Comparison of ENCODE assay signal across 12 mouse cellular contexts in the genomic region with DNA sequence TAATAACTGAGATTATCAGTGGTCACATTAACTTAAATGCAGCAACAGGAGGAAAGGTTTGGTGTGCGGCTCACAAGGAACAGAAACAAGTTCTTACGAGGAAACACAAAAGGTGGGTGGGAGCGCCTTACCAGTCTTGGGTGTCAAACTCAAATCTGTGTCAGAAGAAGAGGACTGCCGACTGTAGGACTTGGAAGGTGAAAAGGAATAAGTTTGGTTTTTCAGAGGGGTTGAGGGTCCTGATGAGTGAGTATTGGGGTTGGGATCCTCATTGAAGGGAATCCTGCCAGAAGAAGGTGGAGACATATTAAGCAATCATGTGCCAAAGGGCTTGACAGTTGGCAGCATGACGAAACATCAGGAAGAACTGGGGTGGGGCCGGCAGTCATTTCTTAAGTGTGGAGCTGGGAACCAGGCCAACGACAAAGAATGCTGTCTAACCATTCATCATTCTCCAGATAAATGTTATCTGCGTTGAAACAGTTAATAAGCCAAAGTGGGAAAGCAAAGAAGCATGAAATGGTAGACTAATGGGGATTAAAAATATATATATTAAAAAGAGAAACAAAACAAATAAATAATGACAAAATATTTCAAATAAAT. TPM values are rescaled to one million over a fixed set of nuclear protein-coding genes. Genes with fewer than 3 reads are reported as not detected.
DNase-seq lines count a peak whose midpoint lies in the region; ATAC-seq lines count a peak whose summit lies in the region.
"Had no signal": no experiment of that assay in that cellular context is flagged by ENCODE, and none has a peak within 500 bp of the region (broad histone marks: within the 10 kb centered on the region; RNA-seq: fewer than 3 reads in every experiment).

No protein-coding gene starts in this region.

- H3K9me3 ChIP-seq in kidney, embryonic 15.5 days (replicated peaks) = no peaks in the 10 kb centered on the region
- H3K9me3 ChIP-seq in midbrain, embryonic 16.5 days (replicated peaks; ENCODE audit: control insufficient read depth, low read length, poor library complexity, severe bottlenecking) = no peaks in the 10 kb centered on the region
- H3K9me3 ChIP-seq: embryonic facial prominence, embryonic 13.5 days; G1E had no signal

- peaks cover 57% of the 10 kb centered on the region for H3K36me3 ChIP-seq in kidney, embryonic 15.5 days
- H3K36me3 ChIP-seq in macrophage (ENCODE audit: inconsistent target) = no peaks in the 10 kb centered on the region; the same call in 1 of the 2 replicates
- H3K36me3 ChIP-seq in midbrain, embryonic 16.5 days (ENCODE audit: control insufficient read depth, insufficient read depth, low read length) = peaks cover 27% of the 10 kb centered on the region

- no peak overlapping the region for H3K4me2 ChIP-seq in kidney, embryonic 15.5 days
- H3K4me2 ChIP-seq in midbrain, embryonic 16.5 days (ENCODE audit: low read length) = no peak overlapping the region
- H3K4me2 ChIP-seq: embryonic facial prominence, embryonic 13.5 days had no signal

- no peak overlapping the region for H3K27ac ChIP-seq in kidney, embryonic 15.5 days
- peak overlapping the region; percentile 31; the same call in 1 of the 2 replicates for H3K27ac ChIP-seq in macrophage
- H3K27ac ChIP-seq in midbrain, embryonic 16.5 days (ENCODE audit: low read length) = no peak overlapping the region
- H3K27ac ChIP-seq: embryonic facial prominence, embryonic 13.5 days had no signal

- 70% methylated on average over 8 of the region's 8 CpGs for WGBS in kidney, embryonic 15.5 days
- WGBS in macrophage (ENCODE audit: missing documents) = 25% methylated on average over 8 of the region's 8 CpGs
- 83% methylated on average over 8 of the region's 8 CpGs for WGBS in midbrain, embryonic 16.5 days

- DNase-seq in kidney, adult 18-20 months = peak; percentile 37
- peak; percentile 36 for DNase-seq in adrenal gland, postnatal 14 days
- peak; percentile 53 for DNase-seq in kidney, postnatal 14 days
- no peak for DNase-seq in natural killer cell, adult 2 months (ENCODE audit: low spot score in 2 of 2)
- DNase-seq: gastrocnemius, postnatal 14 days; thymus, postnatal 14 days had no signal

- no peak overlapping the region for H3K4me3 ChIP-seq in kidney, embryonic 15.5 days (replicated peaks)
- H3K4me3 ChIP-seq in macrophage (ENCODE audit: inconsistent target) = no peak overlapping the region
- no peak overlapping the region for H3K4me3 ChIP-seq in midbrain, embryonic 16.5 days (ENCODE audit: low read depth, low read length)
- H3K4me3 ChIP-seq: embryonic facial prominence, embryonic 13.5 days had no signal

- H3K9ac ChIP-seq in kidney, embryonic 15.5 days = no peak overlapping the region
- no peak overlapping the region for H3K9ac ChIP-seq in midbrain, embryonic 16.5 days (ENCODE audit: low read depth, low read length)
- H3K9ac ChIP-seq: embryonic facial prominence, embryonic 13.5 days had no signal

- no peak for ATAC-seq in kidney, embryonic 15.5 days (replicated peaks; ENCODE audit: low FRiP score)
- ATAC-seq in midbrain, embryonic 16.5 days = no peak
- ATAC-seq in inflammation-experienced regulatory T-cells, adult 6 months = no peak

- H3K4me1 ChIP-seq in kidney, embryonic 15.5 days = no peaks in the 10 kb centered on the region
- H3K4me1 ChIP-seq in midbrain, embryonic 16.5 days (ENCODE audit: control insufficient read depth, insufficient read depth, low read length) = no peaks in the 10 kb centered on the region
- H3K4me1 ChIP-seq: embryonic facial prominence, embryonic 13.5 days had no signal

- no peaks in the 10 kb centered on the region for H3K79me2 ChIP-seq in macrophage (ENCODE audit: inconsistent target)

- no peaks in the 10 kb centered on the region for H3K27me3 ChIP-seq in kidney, embryonic 15.5 days
- H3K27me3 ChIP-seq in midbrain, embryonic 16.5 days (ENCODE audit: control insufficient read depth, insufficient read depth, low read depth, low read length) = no peaks in the 10 kb centered on the region
- H3K27me3 ChIP-seq: embryonic facial prominence, embryonic 13.5 days had no signal

RNA-seq across cellular contexts. Expression of gene C2cd5, which starts 27.4 kb away (rescaled TPM):
- polyA plus RNA-seq in kidney, embryonic 15.5 days (2015; fragmentation: Nextera tagmentation; extraction: Ambion mirVana) = 31.5 and 34.3 TPM in 2 replicates
- 18.5 and 23.5 TPM in 2 replicates for total RNA-seq in adrenal gland, postnatal 14 days (2021)
- total RNA-seq in macrophage (2018; cell fraction: chromatin; rRNA removed) = 100 to 1,000 TPM in 12 of 26 experiments, 10 to 100 TPM in 13, 1 to 10 TPM in 1; 9.9 to 146 (median 94.4) TPM
- 10 to 100 TPM in 10 of 26 experiments, 1 to 10 TPM in 16; 4.9 to 12.5 (median 9.6) TPM for total RNA-seq in macrophage (2018; cell fraction: cytosol; rRNA removed)
- total RNA-seq in macrophage (2018; cell fraction: nucleus; rRNA removed) = 10 to 100 TPM in 24 of 26 experiments, 1 to 10 TPM in 2; 8.0 to 85.6 (median 46.4) TPM
- polyA plus RNA-seq in macrophage (2018) = 7.0 to 8.0 TPM (median 7.1 TPM) in 3 replicates
- polyA plus RNA-seq in midbrain, embryonic 16.5 days (2015; fragmentation: Nextera tagmentation; extraction: Ambion mirVana) = 43.2 and 52.4 TPM in 2 replicates
- 10 to 100 TPM; 50.1 to 82.6 (median 80.9) TPM for polyA plus RNA-seq in inflammation-experienced regulatory T-cells, adult 6 months (2017; shearing (Covaris generic))

Comparison
In these comparisons a context has a peak if more than half of its experiments do, and no peak if none do; other contexts are left out.
1. DNase-seq: peak in kidney, adult 18-20 months (single experiment), adrenal gland, postnatal 14 days (single experiment) and kidney, postnatal 14 days (single experiment); none in natural killer cell, adult 2 months (0 of 2).